Mouse (Mus musculus): ENCODE data around the gene Synrg. TPM values are rescaled to one million over a fixed set of nuclear protein-coding genes. Genes with fewer than 3 reads are reported as not detected.

Synrg gene
- polyA plus RNA-seq, 1 experiment from 2014 or later: 26.4 TPM

DNA sequence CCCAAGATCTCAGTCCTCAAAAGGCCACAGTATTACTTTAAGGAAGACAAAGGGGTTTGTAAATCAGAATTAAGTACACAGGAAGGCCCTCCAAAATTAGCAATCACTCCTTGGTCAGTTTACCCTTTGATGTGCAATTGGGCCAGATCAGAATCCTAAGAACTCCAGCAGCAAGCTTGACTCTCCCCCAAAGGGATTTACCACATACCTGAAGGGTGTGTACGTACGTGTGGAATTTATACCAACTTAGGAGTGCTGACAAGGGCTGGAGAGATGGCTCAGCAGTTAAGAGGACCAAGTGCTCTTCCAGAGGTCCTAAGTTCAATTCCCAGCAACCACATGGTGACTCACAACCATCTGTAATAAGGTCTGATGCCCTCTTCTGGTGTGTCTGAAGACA lies 97.7 kb downstream of the Synrg start:
- WGBS: 93% methylated on average over 2 of the region's 2 CpGs
- ATAC-seq: no peak
- Histone ChIP-seq H3K9me3 (replicated peaks; ENCODE audit: control insufficient read depth, low read length, poor library complexity, severe bottlenecking) (no peaks in the 10 kb centered on the region), H3K4me3 (ENCODE audit: low read depth, low read length) (no peak overlapping the region), H3K27ac (ENCODE audit: low read length) (no peak overlapping the region), H3K4me1 (ENCODE audit: control insufficient read depth, insufficient read depth, low read length) (peaks cover 4% of the 10 kb centered on the region; the same call in 1 of the 2 replicates), H3K27me3 (ENCODE audit: control insufficient read depth, insufficient read depth, low read depth, low read length) (peaks cover 6% of the 10 kb centered on the region), H3K36me3 (ENCODE audit: control insufficient read depth, insufficient read depth, low read length) (no peaks in the 10 kb centered on the region), H3K9ac (ENCODE audit: low read depth, low read length) (no peak overlapping the region), H3K4me2 (ENCODE audit: low read length) (no peak overlapping the region)

GRCm38 (mm10) chr11:84062805-84063204 lies 98.6 kb downstream of the Synrg start:
- Histone ChIP-seq H3K4me2 (ENCODE audit: low read length) (no peak overlapping the region), H3K9me3 (replicated peaks; ENCODE audit: control insufficient read depth, low read length, poor library complexity, severe bottlenecking) (no peaks in the 10 kb centered on the region), H3K4me1 (ENCODE audit: control insufficient read depth, insufficient read depth, low read length) (peaks cover 8% of the 10 kb centered on the region; the same call in 1 of the 2 replicates), H3K27ac (ENCODE audit: low read length) (no peak overlapping the region), H3K36me3 (ENCODE audit: control insufficient read depth, insufficient read depth, low read length) (no peaks in the 10 kb centered on the region), H3K4me3 (ENCODE audit: low read depth, low read length) (no peak overlapping the region), H3K9ac (ENCODE audit: low read depth, low read length) (no peak overlapping the region), H3K27me3 (ENCODE audit: control insufficient read depth, insufficient read depth, low read depth, low read length) (peaks cover 10% of the 10 kb centered on the region)
- no peak for ATAC-seq
- WGBS: 58% methylated on average over 2 of the region's 2 CpGs

- H3K36me3 ChIP-seq (ENCODE audit: control insufficient read depth, insufficient read depth, low read length): no peaks in the 10 kb centered on the region
- no peak overlapping the region for H3K9ac ChIP-seq (ENCODE audit: low read depth, low read length)
- no peak for ATAC-seq
- peaks cover 10% of the 10 kb centered on the region for H3K27me3 ChIP-seq (ENCODE audit: control insufficient read depth, insufficient read depth, low read depth, low read length)
- no peaks in the 10 kb centered on the region for H3K9me3 ChIP-seq (replicated peaks; ENCODE audit: control insufficient read depth, low read length, poor library complexity, severe bottlenecking)
- peaks cover 11% of the 10 kb centered on the region; the same call in 1 of the 2 replicates for H3K4me1 ChIP-seq (ENCODE audit: control insufficient read depth, insufficient read depth, low read length)
- WGBS: 92% methylated on average over 3 of the region's 3 CpGs
- no peak overlapping the region for H3K4me2 ChIP-seq (ENCODE audit: low read length)
- no peak overlapping the region for H3K4me3 ChIP-seq (ENCODE audit: low read depth, low read length)
- no peak overlapping the region for H3K27ac ChIP-seq (ENCODE audit: low read length)
Measured at GRCm38 (mm10) chr11:84063631-84064209, 99.5 kb downstream of the Synrg start.

- H3K36me3 ChIP-seq (ENCODE audit: control insufficient read depth, insufficient read depth, low read length): no peaks in the 10 kb centered on the region
- H3K4me1 ChIP-seq (ENCODE audit: control insufficient read depth, insufficient read depth, low read length): peaks cover 12% of the 10 kb centered on the region; the same call in 1 of the 2 replicates
- no peak for ATAC-seq
- H3K4me2 ChIP-seq (ENCODE audit: low read length): peak overlapping the region; percentile 25
- no peak overlapping the region for H3K9ac ChIP-seq (ENCODE audit: low read depth, low read length)
- H3K4me3 ChIP-seq (ENCODE audit: low read depth, low read length): no peak overlapping the region
- no peak overlapping the region for H3K27ac ChIP-seq (ENCODE audit: low read length)
- H3K9me3 ChIP-seq (replicated peaks; ENCODE audit: control insufficient read depth, low read length, poor library complexity, severe bottlenecking): no peaks in the 10 kb centered on the region
- H3K27me3 ChIP-seq (ENCODE audit: control insufficient read depth, insufficient read depth, low read depth, low read length): peaks cover 23% of the 10 kb centered on the region
- 9% methylated on average over 11 of the region's 11 CpGs for WGBS
Measured at GRCm38 (mm10) chr11:84066071-84066481, 101.8 kb downstream of the Synrg start.

- peaks cover 23% of the 10 kb centered on the region for H3K27me3 ChIP-seq (ENCODE audit: control insufficient read depth, insufficient read depth, low read depth, low read length)
Measured at GRCm38 (mm10) chr11:84066927-84067645, 102.9 kb downstream of the Synrg start.

GRCm38 (mm10) chr11:84067720-84068190 lies 103.5 kb downstream of the Synrg start:
- Histone ChIP-seq H3K9me3 (replicated peaks; ENCODE audit: control insufficient read depth, low read length, poor library complexity, severe bottlenecking) (no peaks in the 10 kb centered on the region), H3K36me3 (ENCODE audit: control insufficient read depth, insufficient read depth, low read length) (no peaks in the 10 kb centered on the region), H3K27me3 (ENCODE audit: control insufficient read depth, insufficient read depth, low read depth, low read length) (peaks cover 23% of the 10 kb centered on the region), H3K4me2 (ENCODE audit: low read length) (peak overlapping the region; percentile 86), H3K9ac (ENCODE audit: low read depth, low read length) (peak overlapping the region; percentile 66), H3K4me1 (ENCODE audit: control insufficient read depth, insufficient read depth, low read length) (peaks cover 12% of the 10 kb centered on the region; the same call in 1 of the 2 replicates), H3K27ac (ENCODE audit: low read length) (no peak overlapping the region), H3K4me3 (ENCODE audit: low read depth, low read length) (peak overlapping the region; percentile 61)
- 2% methylated on average over 21 of the region's 21 CpGs for WGBS
- ATAC-seq: peak; percentile 42; the same call in 1 of the 2 replicates

More at GRCm38 (mm10) chr11:84066927-84067645, 102.9 kb downstream of the Synrg start:
- H3K4me1 ChIP-seq (ENCODE audit: control insufficient read depth, insufficient read depth, low read length): peaks cover 12% of the 10 kb centered on the region; the same call in 1 of the 2 replicates
- peak overlapping the region; percentile 86 for H3K4me2 ChIP-seq (ENCODE audit: low read length)
- H3K9ac ChIP-seq (ENCODE audit: low read depth, low read length): peak overlapping the region; percentile 51
- H3K4me3 ChIP-seq (ENCODE audit: low read depth, low read length): peak overlapping the region; percentile 16; the same call in 1 of the 2 replicates
- no peak overlapping the region for H3K27ac ChIP-seq (ENCODE audit: low read length)
- ATAC-seq: no peak
- WGBS: 7% methylated on average over 18 of the region's 18 CpGs
- no peaks in the 10 kb centered on the region for H3K9me3 ChIP-seq (replicated peaks; ENCODE audit: control insufficient read depth, low read length, poor library complexity, severe bottlenecking)
- H3K36me3 ChIP-seq (ENCODE audit: control insufficient read depth, insufficient read depth, low read length): no peaks in the 10 kb centered on the region

GRCm38 (mm10) chr11:84068191-84069033 lies 104.2 kb downstream of the Synrg start:
- Histone ChIP-seq H3K4me1 (ENCODE audit: control insufficient read depth, insufficient read depth, low read length) (peaks cover 12% of the 10 kb centered on the region; the same call in 1 of the 2 replicates), H3K9ac (ENCODE audit: low read depth, low read length) (peak overlapping the region; percentile 66), H3K4me3 (ENCODE audit: low read depth, low read length) (peak overlapping the region; percentile 61), H3K27ac (ENCODE audit: low read length) (no peak overlapping the region), H3K27me3 (ENCODE audit: control insufficient read depth, insufficient read depth, low read depth, low read length) (peaks cover 23% of the 10 kb centered on the region), H3K9me3 (replicated peaks; ENCODE audit: control insufficient read depth, low read length, poor library complexity, severe bottlenecking) (no peaks in the 10 kb centered on the region), H3K4me2 (ENCODE audit: low read length) (peak overlapping the region; percentile 86), H3K36me3 (ENCODE audit: control insufficient read depth, insufficient read depth, low read length) (no peaks in the 10 kb centered on the region)
- 2% methylated on average over 63 of the region's 63 CpGs for WGBS
- ATAC-seq: peak; percentile 72; the same call in 1 of the 2 replicates

GRCm38 (mm10) chr11:84069034-84069370 lies 104.8 kb downstream of the Synrg start, which contains the start of gene Dusp14:
TSS of gene Dusp14 (minus strand) at chr11:84069261.
- no peak for ATAC-seq
- H3K9ac ChIP-seq (ENCODE audit: low read depth, low read length): peak within 1 kb of the TSS; percentile 66
- H3K27me3 ChIP-seq (ENCODE audit: control insufficient read depth, insufficient read depth, low read depth, low read length): peaks cover 23% of the 10 kb centered on the region
- no peak within 1 kb of the TSS for H3K27ac ChIP-seq (ENCODE audit: low read length)
- H3K4me3 ChIP-seq (ENCODE audit: low read depth, low read length): peak within 1 kb of the TSS; percentile 61
- peak within 1 kb of the TSS; percentile 86 for H3K4me2 ChIP-seq (ENCODE audit: low read length)
- H3K4me1 ChIP-seq (ENCODE audit: control insufficient read depth, insufficient read depth, low read length): peaks cover 12% of the 10 kb centered on the region; the same call in 1 of the 2 replicates
- H3K9me3 ChIP-seq (replicated peaks; ENCODE audit: control insufficient read depth, low read length, poor library complexity, severe bottlenecking): no peaks in the 10 kb centered on the region
- WGBS: 15% methylated on average over 11 of the region's 11 CpGs
- no peaks in the 10 kb centered on the region for H3K36me3 ChIP-seq (ENCODE audit: control insufficient read depth, insufficient read depth, low read length)
